Mouse (Mus musculus): Measurements from ENCODE around the gene Myh14.

DNA sequence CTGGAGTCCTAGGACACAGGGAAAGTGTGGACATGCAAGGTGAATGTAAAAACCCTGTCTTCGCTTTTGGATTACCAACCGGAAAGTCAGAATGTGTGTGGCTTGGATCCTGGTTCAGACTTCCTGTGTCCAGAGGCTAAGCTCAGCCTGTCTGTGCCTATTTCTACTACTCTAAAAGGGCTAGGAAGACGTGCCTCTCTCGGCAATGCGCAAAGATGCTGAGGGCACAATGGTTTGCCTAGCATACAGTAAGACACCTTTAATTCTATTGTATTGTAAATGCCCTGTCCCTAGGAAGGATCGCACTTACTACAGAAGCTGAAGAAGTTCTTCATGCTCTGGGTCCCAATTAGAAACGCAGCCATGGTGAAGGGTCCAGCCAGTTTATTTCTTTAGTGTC, 65.2 kb downstream of the Myh14 start:
- TF ChIP-seq GATA1 (IDR thresholded peaks at IDR 0.05; ENCODE audit: borderline replicate concordance, low read length) (no peak), FLI1 (IDR thresholded peaks at IDR 0.05; ENCODE audit: low read length) (no peak)

Data from megakaryocyte, embryonic 14.5 days (primary cell).